8 mouse cellular contexts compared by ENCODE assay signal in genomic region chr7:144738357-144738798, GRCm38 (mm10). TPM values are rescaled to one million over a fixed set of nuclear protein-coding genes. Genes with fewer than 3 reads are reported as not detected.
A peak's percentile ranks its signal among the peaks of the same experiment; 100 is the strongest.
DNase-seq lines count a peak whose midpoint lies in the region; ATAC-seq and TF ChIP-seq lines count a peak whose summit lies in the region.

No protein-coding gene starts in this region.

- H3K9ac ChIP-seq in neural tube, embryonic 11.5 days (ENCODE audit: low read length): peak overlapping the region; percentile 47

- H3K4me3 ChIP-seq in left cerebral cortex, adult 2 months: 0 out of 2 replicates have a peak overlapping the region, but pooled peaks have one; percentile 7
- peak overlapping the region; percentile 64 for H3K4me3 ChIP-seq in forebrain, embryonic 10.5 days
- peak overlapping the region; percentile 30 for H3K4me3 ChIP-seq in neural tube, embryonic 11.5 days (ENCODE audit: low read depth, low read length)

- no peak for DNase-seq in left cerebral cortex, adult 2 months (ENCODE audit: extremely low spot score in 1 of 2, low spot score in 2 of 2)
- DNase-seq in left cerebral cortex, adult 9 months (ENCODE audit: low spot score in 2 of 2): no peak
- peak; percentile 43 for DNase-seq in forebrain, embryonic 10.5 days (ENCODE audit: extremely low spot score, low spot score)
- peak; percentile 21 for DNase-seq in kidney, postnatal 14 days
- DNase-seq in neural tube, embryonic 11.5 days (ENCODE audit: low spot score): peak; percentile 25
- DNase-seq in spleen, adult 18-20 months: no peak
- DNase-seq in left cerebral cortex, postnatal 36 days (ENCODE audit: low spot score in 2 of 2): no peak
- no peak for DNase-seq in thymus, adult 18-20 months

- H3K27me3 ChIP-seq in forebrain, embryonic 10.5 days (ENCODE audit: poor library complexity, severe bottlenecking): peaks cover 65% of the 10 kb centered on the region
- H3K27me3 ChIP-seq in neural tube, embryonic 11.5 days (ENCODE audit: control insufficient read depth, insufficient read depth, low read length): peaks cover 11% of the 10 kb centered on the region

- TF ChIP-seq CTCF in left cerebral cortex, adult 2 months (IDR thresholded peaks at IDR 0.05): no peak

- peaks cover 9% of the 10 kb centered on the region; the same call in 1 of the 2 replicates for H3K36me3 ChIP-seq in forebrain, embryonic 10.5 days (replicated peaks)
- no peaks in the 10 kb centered on the region for H3K36me3 ChIP-seq in neural tube, embryonic 11.5 days (ENCODE audit: control insufficient read depth, insufficient read depth, low read length)

- no peak overlapping the region for H3K27ac ChIP-seq in left cerebral cortex, adult 2 months
- peak overlapping the region; percentile 86 for H3K27ac ChIP-seq in forebrain, embryonic 10.5 days
- H3K27ac ChIP-seq in neural tube, embryonic 11.5 days (ENCODE audit: low read depth, low read length): no peak overlapping the region

- H3K9me3 ChIP-seq in forebrain, embryonic 10.5 days: no peaks in the 10 kb centered on the region
- no peaks in the 10 kb centered on the region for H3K9me3 ChIP-seq in neural tube, embryonic 11.5 days (ENCODE audit: control insufficient read depth, low read length)

- 0% methylated on average over 33 of the region's 33 CpGs for WGBS in forebrain, embryonic 10.5 days
- WGBS in neural tube, embryonic 11.5 days: under 1% methylated on average over 33 of the region's 33 CpGs

- peak overlapping the region; percentile 72 for H3K4me2 ChIP-seq in neural tube, embryonic 11.5 days (ENCODE audit: low read depth)

- peaks cover 51% of the 10 kb centered on the region for H3K4me1 ChIP-seq in forebrain, embryonic 10.5 days
- H3K4me1 ChIP-seq in neural tube, embryonic 11.5 days (ENCODE audit: control insufficient read depth, insufficient read depth, low read length): peaks cover 7% of the 10 kb centered on the region; the same call in 1 of the 2 replicates

- ATAC-seq in neural tube, embryonic 11.5 days (ENCODE audit: insufficient read depth, low FRiP score, low TSS enrichment): no peak; the same call in 1 of the 2 replicates

- intact Hi-C loops in left cerebral cortex, adult 2 months (cut with DNase I): no loop called here
- intact Hi-C loops in left cerebral cortex, postnatal 36 days (cut with DNase I): no loop called here

RNA-seq across cellular contexts. Expression of gene Ano1, which starts 13.4 kb away (rescaled TPM):
- 1 to 10 TPM; 2.2 to 4.5 TPM for total RNA-seq in left cerebral cortex, adult 2 months (2021)
- 17.9 and 22.3 TPM in 2 replicates for polyA plus RNA-seq in forebrain, embryonic 10.5 days (2016; fragmentation: Nextera tagmentation; extraction: Ambion mirVana)
- 2.6 and 3.2 TPM in 2 replicates for polyA plus RNA-seq in neural tube, embryonic 11.5 days (2014; fragmentation: Nextera tagmentation; extraction: Ambion mirVana)
- total RNA-seq in left cerebral cortex, postnatal 36 days (2021): 1 to 10 TPM; 2.9 to 3.3 TPM

Comparison
In these comparisons a context has a peak if more than half of its experiments do, and no peak if none do; other contexts are left out.
1. DNase-seq: peak in forebrain, embryonic 10.5 days (single experiment), kidney, postnatal 14 days (single experiment) and neural tube, embryonic 11.5 days (single experiment); none in left cerebral cortex, adult 2 months (0 of 2), left cerebral cortex, adult 9 months (0 of 2), spleen, adult 18-20 months (0 of 2), left cerebral cortex, postnatal 36 days (0 of 2) and thymus, adult 18-20 months (0 of 2).
2. H3K4me3 ChIP-seq: peak in every context shown above with its lines; median percentile 64 in forebrain, embryonic 10.5 days; 30 in neural tube, embryonic 11.5 days; 7 in left cerebral cortex, adult 2 months.